Mouse (Mus musculus): ENCODE data around the gene Dcst2. TPM values are rescaled to one million over a fixed set of nuclear protein-coding genes. Genes with fewer than 3 reads are reported as not detected.

The Dcst2 gene
- polyA plus RNA-seq, 1 experiment from 2014 or later = 0.42 TPM

DNA sequence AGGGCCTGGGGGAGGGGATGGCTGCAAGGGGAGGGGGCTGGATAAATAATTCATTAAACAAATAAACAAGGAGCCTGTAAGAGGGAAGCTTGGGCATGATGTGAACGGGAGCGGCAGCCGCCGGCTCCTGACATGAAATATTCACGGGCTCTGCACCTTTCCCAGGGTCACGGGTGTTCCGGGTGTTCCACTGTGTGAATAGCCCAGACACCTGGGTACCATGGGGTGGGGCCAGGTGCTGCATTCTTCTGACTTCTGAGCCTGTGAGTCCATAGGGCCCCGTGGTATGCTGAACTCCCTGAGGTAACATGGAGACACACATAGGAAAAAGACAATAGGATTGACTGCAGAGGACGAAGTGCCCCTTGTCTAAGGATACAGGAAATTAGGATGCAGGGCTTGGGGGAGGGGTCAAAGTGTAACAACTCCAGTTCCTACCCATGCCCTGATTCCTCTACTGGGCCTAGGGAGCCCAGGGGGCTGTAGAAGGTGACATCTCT is 34.4 kb upstream of the Dcst2 start:
- Histone ChIP-seq H3K27ac (ENCODE audit: low read length) (no peak overlapping the region), H3K9me3 (ENCODE audit: control insufficient read depth, low read depth, low read length) (no peaks in the 10 kb centered on the region), H3K4me1 (ENCODE audit: control insufficient read depth, insufficient read depth, low read length) (peaks cover 7% of the 10 kb centered on the region), H3K36me3 (ENCODE audit: control insufficient read depth, insufficient read depth, low read length) (no peaks in the 10 kb centered on the region), H3K4me3 (ENCODE audit: low read depth, low read length) (no peak overlapping the region), H3K27me3 (ENCODE audit: control insufficient read depth, insufficient read depth, low read length) (no peaks in the 10 kb centered on the region), H3K9ac (replicated peaks; ENCODE audit: low read depth, low read length) (no peak overlapping the region), H3K4me2 (replicated peaks; ENCODE audit: low read depth, low read length) (no peak overlapping the region)
- 25% methylated on average over 9 of the region's 9 CpGs for WGBS
- no peak for ATAC-seq (ENCODE audit: insufficient number of reproducible peaks, insufficient read depth, low FRiP score, low read depth)

DNA sequence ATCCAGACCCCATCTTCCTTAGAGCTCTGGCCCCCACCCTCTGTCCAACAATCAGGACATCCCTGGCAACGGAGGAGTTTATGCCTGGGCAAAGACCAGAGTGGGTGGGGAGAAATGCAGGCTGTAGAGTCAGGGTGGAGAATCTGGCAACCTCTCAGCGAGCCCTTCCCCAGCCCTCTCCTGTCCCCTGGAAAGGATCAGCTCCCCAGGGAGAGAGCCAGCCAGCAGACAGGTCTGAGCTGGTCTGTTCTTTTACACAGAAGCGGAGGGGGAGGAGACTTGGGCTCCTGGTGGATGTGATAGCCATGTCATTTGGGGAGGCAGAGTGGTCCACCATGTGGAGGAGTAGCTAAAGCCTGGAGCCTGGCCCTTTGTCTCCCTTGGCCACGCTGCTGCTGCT is 33.2 kb upstream of the Dcst2 start:
- H3K4me3 ChIP-seq (ENCODE audit: low read depth, low read length) = no peak overlapping the region
- H3K4me1 ChIP-seq (ENCODE audit: control insufficient read depth, insufficient read depth, low read length) = peaks cover 13% of the 10 kb centered on the region
- WGBS = 23% methylated on average over 4 of the region's 4 CpGs
- ATAC-seq (ENCODE audit: insufficient number of reproducible peaks, insufficient read depth, low FRiP score, low read depth) = no peak
- peaks cover 8% of the 10 kb centered on the region; the same call in 1 of the 2 replicates for H3K36me3 ChIP-seq (ENCODE audit: control insufficient read depth, insufficient read depth, low read length)
- no peak overlapping the region for H3K4me2 ChIP-seq (replicated peaks; ENCODE audit: low read depth, low read length)
- no peak overlapping the region for H3K27ac ChIP-seq (ENCODE audit: low read length)
- H3K9me3 ChIP-seq (ENCODE audit: control insufficient read depth, low read depth, low read length) = no peaks in the 10 kb centered on the region
- no peak overlapping the region for H3K9ac ChIP-seq (replicated peaks; ENCODE audit: low read depth, low read length)
- H3K27me3 ChIP-seq (ENCODE audit: control insufficient read depth, insufficient read depth, low read length) = no peaks in the 10 kb centered on the region

DNA sequence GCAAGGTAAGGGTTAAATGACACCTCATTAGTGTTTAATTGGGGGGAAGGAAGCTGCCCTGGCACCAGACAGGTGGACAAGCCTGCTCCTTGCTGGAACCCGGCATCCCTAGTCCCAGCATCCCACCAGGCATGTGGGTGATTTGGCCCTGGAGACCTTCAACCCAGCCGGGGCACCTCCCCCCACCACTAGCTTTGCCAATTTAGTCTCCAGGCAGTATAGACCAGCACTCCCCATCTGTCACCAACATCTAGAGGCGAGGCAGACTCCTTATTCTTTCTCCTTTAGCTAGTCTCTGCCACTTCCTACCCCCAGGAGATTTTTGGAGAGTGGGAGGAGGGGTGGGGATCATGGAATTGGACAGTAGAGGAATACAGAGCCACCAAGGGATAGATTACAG is 31.4 kb upstream of the Dcst2 start:
- H3K4me2 ChIP-seq (replicated peaks; ENCODE audit: low read depth, low read length) = no peak overlapping the region
- no peak overlapping the region for H3K9ac ChIP-seq (replicated peaks; ENCODE audit: low read depth, low read length)
- H3K36me3 ChIP-seq (ENCODE audit: control insufficient read depth, insufficient read depth, low read length) = peaks cover 19% of the 10 kb centered on the region; the same call in 1 of the 2 replicates
- H3K4me1 ChIP-seq (ENCODE audit: control insufficient read depth, insufficient read depth, low read length) = peaks cover 13% of the 10 kb centered on the region
- H3K27me3 ChIP-seq (ENCODE audit: control insufficient read depth, insufficient read depth, low read length) = no peaks in the 10 kb centered on the region
- 53% methylated on average over 3 of the region's 3 CpGs for WGBS
- no peak overlapping the region for H3K4me3 ChIP-seq (ENCODE audit: low read depth, low read length)
- no peak overlapping the region for H3K27ac ChIP-seq (ENCODE audit: low read length)
- H3K9me3 ChIP-seq (ENCODE audit: control insufficient read depth, low read depth, low read length) = no peaks in the 10 kb centered on the region
- no peak for ATAC-seq (ENCODE audit: insufficient number of reproducible peaks, insufficient read depth, low FRiP score, low read depth)

DNA sequence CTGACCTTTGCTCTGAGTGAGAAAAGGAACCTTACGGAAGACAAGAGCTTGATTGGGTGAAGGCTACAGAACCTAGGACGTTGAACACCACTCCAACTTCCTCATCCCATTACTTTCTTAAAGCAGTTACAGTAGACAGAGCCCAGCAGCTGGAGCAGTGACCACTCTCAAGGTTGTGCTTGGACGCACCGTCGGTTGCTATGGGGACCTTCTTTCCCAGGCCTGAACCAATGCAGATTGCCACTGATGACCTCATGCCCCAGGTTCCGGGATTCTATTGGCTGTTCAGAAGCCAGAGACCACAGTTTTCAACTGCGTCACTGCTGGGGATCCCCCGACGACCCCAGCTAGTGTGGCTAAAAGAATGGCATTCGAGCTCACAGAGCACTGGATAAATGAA is 30.8 kb upstream of the Dcst2 start:
- no peaks in the 10 kb centered on the region for H3K27me3 ChIP-seq (ENCODE audit: control insufficient read depth, insufficient read depth, low read length)
- no peak for ATAC-seq (ENCODE audit: insufficient number of reproducible peaks, insufficient read depth, low FRiP score, low read depth)
- H3K9me3 ChIP-seq (ENCODE audit: control insufficient read depth, low read depth, low read length) = no peaks in the 10 kb centered on the region
- H3K4me1 ChIP-seq (ENCODE audit: control insufficient read depth, insufficient read depth, low read length) = peaks cover 17% of the 10 kb centered on the region
- H3K9ac ChIP-seq (replicated peaks; ENCODE audit: low read depth, low read length) = no peak overlapping the region
- no peak overlapping the region for H3K4me2 ChIP-seq (replicated peaks; ENCODE audit: low read depth, low read length)
- peaks cover 19% of the 10 kb centered on the region; the same call in 1 of the 2 replicates for H3K36me3 ChIP-seq (ENCODE audit: control insufficient read depth, insufficient read depth, low read length)
- H3K4me3 ChIP-seq (ENCODE audit: low read depth, low read length) = no peak overlapping the region
- H3K27ac ChIP-seq (ENCODE audit: low read length) = no peak overlapping the region
- 30% methylated on average over 10 of the region's 10 CpGs for WGBS

DNA sequence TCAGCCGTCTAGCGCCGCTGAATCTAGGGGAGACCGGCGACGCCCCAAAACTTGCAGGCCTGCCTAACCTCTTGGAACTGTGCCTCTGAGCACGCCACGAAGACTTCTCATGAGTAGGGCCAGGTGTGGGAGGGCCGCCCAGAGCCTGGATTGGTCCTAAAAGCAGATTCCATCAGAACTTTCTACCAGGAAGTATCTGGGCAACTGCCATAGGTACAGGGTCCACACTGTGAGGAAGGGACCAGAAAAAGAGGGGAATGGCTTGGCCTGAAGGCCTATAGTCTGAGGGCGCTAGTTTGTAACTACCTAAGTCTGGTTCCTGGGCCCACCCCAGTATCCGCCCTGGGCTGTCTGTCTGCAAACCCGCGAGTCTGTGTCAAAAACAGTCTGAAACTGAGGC is 30.2 kb upstream of the Dcst2 start:
- peaks cover 19% of the 10 kb centered on the region; the same call in 1 of the 2 replicates for H3K36me3 ChIP-seq (ENCODE audit: control insufficient read depth, insufficient read depth, low read length)
- no peak overlapping the region for H3K27ac ChIP-seq (ENCODE audit: low read length)
- H3K4me3 ChIP-seq (ENCODE audit: low read depth, low read length) = no peak overlapping the region
- H3K9me3 ChIP-seq (ENCODE audit: control insufficient read depth, low read depth, low read length) = no peaks in the 10 kb centered on the region
- ATAC-seq (ENCODE audit: insufficient number of reproducible peaks, insufficient read depth, low FRiP score, low read depth) = no peak
- no peak overlapping the region for H3K4me2 ChIP-seq (replicated peaks; ENCODE audit: low read depth, low read length)
- H3K27me3 ChIP-seq (ENCODE audit: control insufficient read depth, insufficient read depth, low read length) = no peaks in the 10 kb centered on the region
- WGBS = 56% methylated on average over 13 of the region's 13 CpGs
- H3K9ac ChIP-seq (replicated peaks; ENCODE audit: low read depth, low read length) = no peak overlapping the region
- H3K4me1 ChIP-seq (ENCODE audit: control insufficient read depth, insufficient read depth, low read length) = peaks cover 23% of the 10 kb centered on the region

DNA sequence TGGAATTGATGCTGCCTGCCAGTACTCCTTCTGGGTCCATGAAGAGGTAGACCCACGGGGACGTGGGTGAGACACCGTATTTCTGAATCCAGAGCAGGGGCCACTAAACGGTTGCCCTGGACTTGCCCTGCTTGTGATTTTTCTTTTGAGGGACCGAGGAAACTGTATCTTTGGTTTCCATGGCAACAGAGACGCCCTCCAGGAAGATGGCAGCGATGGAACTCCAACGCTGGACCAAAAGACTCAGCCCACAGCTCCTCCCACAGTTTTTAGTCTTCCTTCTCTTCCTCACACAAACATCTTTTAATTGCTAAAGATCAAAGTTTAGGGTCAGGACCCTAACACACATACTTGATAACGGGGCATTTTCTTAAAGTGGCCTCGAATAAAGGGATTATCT is 29.8 kb upstream of the Dcst2 start:
- WGBS = 38% methylated on average over 10 of the region's 10 CpGs
- Histone ChIP-seq H3K36me3 (ENCODE audit: control insufficient read depth, insufficient read depth, low read length) (peaks cover 19% of the 10 kb centered on the region; the same call in 1 of the 2 replicates), H3K9me3 (ENCODE audit: control insufficient read depth, low read depth, low read length) (no peaks in the 10 kb centered on the region), H3K4me1 (ENCODE audit: control insufficient read depth, insufficient read depth, low read length) (peaks cover 28% of the 10 kb centered on the region), H3K4me3 (ENCODE audit: low read depth, low read length) (no peak overlapping the region), H3K4me2 (replicated peaks; ENCODE audit: low read depth, low read length) (no peak overlapping the region), H3K27me3 (ENCODE audit: control insufficient read depth, insufficient read depth, low read length) (no peaks in the 10 kb centered on the region), H3K9ac (replicated peaks; ENCODE audit: low read depth, low read length) (no peak overlapping the region), H3K27ac (ENCODE audit: low read length) (no peak overlapping the region)
- no peak for ATAC-seq (ENCODE audit: insufficient number of reproducible peaks, insufficient read depth, low FRiP score, low read depth)

DNA sequence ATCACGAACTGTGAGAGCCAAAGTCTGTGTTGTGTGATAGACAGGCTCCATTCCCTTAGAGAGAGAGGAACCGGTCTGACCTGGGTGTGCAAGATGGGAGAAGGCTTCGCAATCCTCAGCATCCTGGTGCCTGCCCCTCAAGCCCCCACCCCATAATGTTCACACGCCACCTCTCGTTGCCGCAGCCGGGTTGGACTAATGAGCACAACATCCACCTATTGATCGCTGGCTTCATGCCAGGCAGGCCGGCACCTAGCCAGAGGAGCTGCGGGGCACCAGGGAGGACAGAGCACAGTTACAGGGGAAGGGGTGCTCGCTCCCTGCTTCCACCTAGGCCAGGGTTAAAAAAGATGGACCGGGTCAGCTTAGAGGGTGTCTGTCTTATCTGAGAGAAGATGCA is 29.3 kb upstream of the Dcst2 start:
- 0 out of 2 replicates have a peak overlapping the region, but pooled peaks have one; percentile 7 for H3K27ac ChIP-seq (ENCODE audit: low read length)
- no peak for ATAC-seq (ENCODE audit: insufficient number of reproducible peaks, insufficient read depth, low FRiP score, low read depth)
- no peaks in the 10 kb centered on the region for H3K9me3 ChIP-seq (ENCODE audit: control insufficient read depth, low read depth, low read length)
- no peaks in the 10 kb centered on the region for H3K27me3 ChIP-seq (ENCODE audit: control insufficient read depth, insufficient read depth, low read length)
- no peak overlapping the region for H3K4me3 ChIP-seq (ENCODE audit: low read depth, low read length)
- 46% methylated on average over 12 of the region's 12 CpGs for WGBS
- no peak overlapping the region for H3K9ac ChIP-seq (replicated peaks; ENCODE audit: low read depth, low read length)
- peaks cover 19% of the 10 kb centered on the region; the same call in 1 of the 2 replicates for H3K36me3 ChIP-seq (ENCODE audit: control insufficient read depth, insufficient read depth, low read length)
- H3K4me2 ChIP-seq (replicated peaks; ENCODE audit: low read depth, low read length) = no peak overlapping the region
- H3K4me1 ChIP-seq (ENCODE audit: control insufficient read depth, insufficient read depth, low read length) = peaks cover 24% of the 10 kb centered on the region

DNA sequence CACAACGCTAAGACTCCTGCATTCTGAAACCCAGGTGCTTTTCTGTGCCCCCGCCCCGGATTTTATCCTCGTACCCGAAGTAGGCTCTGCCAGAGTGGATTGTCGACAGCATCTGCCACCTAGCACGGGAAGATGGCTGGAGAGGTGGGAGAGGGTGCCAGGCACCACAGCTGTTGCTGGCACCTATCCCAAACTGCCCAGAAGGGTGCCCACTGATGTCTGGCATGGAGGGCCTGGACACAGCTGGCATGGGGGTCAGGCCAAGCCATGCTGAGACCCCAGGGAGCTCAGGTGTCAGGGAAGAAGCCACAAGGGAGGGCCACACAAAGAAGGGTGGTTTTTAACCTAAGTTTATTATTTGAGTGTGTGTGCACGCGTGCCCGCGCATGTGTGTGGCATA is 28.7 kb upstream of the Dcst2 start:
- H3K27ac ChIP-seq (ENCODE audit: low read length) = no peak overlapping the region
- H3K36me3 ChIP-seq (ENCODE audit: control insufficient read depth, insufficient read depth, low read length) = peaks cover 19% of the 10 kb centered on the region; the same call in 1 of the 2 replicates
- 68% methylated on average over 11 of the region's 11 CpGs for WGBS
- no peaks in the 10 kb centered on the region for H3K9me3 ChIP-seq (ENCODE audit: control insufficient read depth, low read depth, low read length)
- H3K9ac ChIP-seq (replicated peaks; ENCODE audit: low read depth, low read length) = no peak overlapping the region
- H3K4me3 ChIP-seq (ENCODE audit: low read depth, low read length) = no peak overlapping the region
- H3K4me2 ChIP-seq (replicated peaks; ENCODE audit: low read depth, low read length) = no peak overlapping the region
- no peaks in the 10 kb centered on the region for H3K27me3 ChIP-seq (ENCODE audit: control insufficient read depth, insufficient read depth, low read length)
- no peak for ATAC-seq (ENCODE audit: insufficient number of reproducible peaks, insufficient read depth, low FRiP score, low read depth)
- H3K4me1 ChIP-seq (ENCODE audit: control insufficient read depth, insufficient read depth, low read length) = peaks cover 21% of the 10 kb centered on the region

DNA sequence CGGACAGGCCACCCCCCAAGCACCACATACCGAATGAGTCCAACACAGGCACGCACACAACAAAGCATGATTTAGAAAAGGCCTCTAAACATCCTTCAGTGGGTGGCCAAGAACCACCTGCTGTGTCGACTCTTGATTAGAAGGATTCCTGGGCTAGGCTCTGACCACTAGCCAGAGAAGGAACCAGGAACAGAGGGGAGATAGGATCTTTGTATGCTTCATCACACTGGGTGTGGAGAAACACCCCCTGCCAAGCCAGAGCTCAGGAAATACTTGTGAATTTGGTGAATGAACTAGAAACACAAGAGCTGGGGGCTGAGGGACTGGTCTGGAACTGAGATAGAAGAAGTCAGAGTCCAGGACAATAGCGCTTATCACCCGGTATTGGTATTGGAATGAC is 25.2 kb upstream of the Dcst2 start:
- Histone ChIP-seq H3K9ac (replicated peaks; ENCODE audit: low read depth, low read length) (peak overlapping the region; percentile 82), H3K27me3 (ENCODE audit: control insufficient read depth, insufficient read depth, low read length) (no peaks in the 10 kb centered on the region), H3K4me3 (ENCODE audit: low read depth, low read length) (peak overlapping the region; percentile 89), H3K9me3 (ENCODE audit: control insufficient read depth, low read depth, low read length) (no peaks in the 10 kb centered on the region), H3K4me1 (ENCODE audit: control insufficient read depth, insufficient read depth, low read length) (peaks cover 39% of the 10 kb centered on the region), H3K36me3 (ENCODE audit: control insufficient read depth, insufficient read depth, low read length) (peaks cover 19% of the 10 kb centered on the region; the same call in 1 of the 2 replicates), H3K4me2 (replicated peaks; ENCODE audit: low read depth, low read length) (peak overlapping the region; percentile 73), H3K27ac (ENCODE audit: low read length) (peak overlapping the region; percentile 92; the same call in 1 of the 2 replicates)
- ATAC-seq (ENCODE audit: insufficient number of reproducible peaks, insufficient read depth, low FRiP score, low read depth) = no peak
- WGBS = 7% methylated on average over 6 of the region's 6 CpGs
